Mouse (Mus musculus) inflammation-experienced regulatory T-cells, adult 16 weeks (primary cell): Measurements from ENCODE around the gene Duox2. TPM values are rescaled to one million over a fixed set of nuclear protein-coding genes. Genes with fewer than 3 reads are reported as not detected.

Experiments
- polyA plus RNA-seq: library from polyadenylated mRNA; unstranded; fragments of 100-300 nt; shearing (Covaris generic); gene quantifications from one replicate; pipeline ENCODE4 v1.2.1, GENCODE M21; 2017

Duox2 gene
- polyA plus RNA-seq, result not detected

GRCm38 (mm10) chr2:122298096-122298499 is at the start of gene Duox2:
TSS of gene Duox2 (minus strand) at chr2:122298449.

GRCm38 (mm10) chr2:122315372-122315771 is 17.1 kb upstream of the Duox2 start, which contains the start of gene Duox1:
TSS of gene Duox1 (plus strand) at chr2:122315672.

GRCm38 (mm10) chr2:122313536-122313935 is 15.3 kb upstream of the Duox2 start, which contains the start of gene Duoxa1:
TSS of gene Duoxa1 (minus strand) at chr2:122313730.

GRCm38 (mm10) chr2:122298596-122299490 is 594 bp upstream of the Duox2 start, which contains the start of gene Duoxa2:
TSS of gene Duoxa2 (plus strand) at chr2:122298900.

GRCm38 (mm10) chr2:122234611-122235288 is 63.5 kb downstream of the Duox2 start, which contains the start of gene Sord:
TSS of gene Sord (plus strand) at chr2:122234749.

Other genes starting within 250 kb of the Duox2 start
- 22.2 TPM for gene Spg11, start 180.1 kb downstream of the Duox2 start, polyA plus RNA-seq
- gene B2m, start 150.8 kb downstream of the Duox2 start, polyA plus RNA-seq, result 8,183 TPM
- gene Trim69, start 137.7 kb downstream of the Duox2 start, polyA plus RNA-seq, result not detected
- 1.4 TPM for gene Patl2, start 112.3 kb downstream of the Duox2 start, polyA plus RNA-seq
- gene Terb2, start 112.2 kb downstream of the Duox2 start, polyA plus RNA-seq, result not detected
- 4.1 TPM for gene Sord, start 63.7 kb downstream of the Duox2 start, polyA plus RNA-seq
- not detected for gene Duoxa2, start 451 bp upstream of the Duox2 start, polyA plus RNA-seq
- gene Duoxa1, start 15.3 kb upstream of the Duox2 start, polyA plus RNA-seq, result not detected
- not detected for gene Duox1, start 17.2 kb upstream of the Duox2 start, polyA plus RNA-seq
- 0.94 TPM for gene Shf, start 70.7 kb upstream of the Duox2 start, polyA plus RNA-seq
- gene Slc28a2, start 128.0 kb upstream of the Duox2 start, polyA plus RNA-seq, result 274 TPM
- 98.5 TPM for gene Gm14085, start 186.5 kb upstream of the Duox2 start, polyA plus RNA-seq